Comparison of ENCODE assay signal across 9 mouse cellular contexts in the genomic region with DNA sequence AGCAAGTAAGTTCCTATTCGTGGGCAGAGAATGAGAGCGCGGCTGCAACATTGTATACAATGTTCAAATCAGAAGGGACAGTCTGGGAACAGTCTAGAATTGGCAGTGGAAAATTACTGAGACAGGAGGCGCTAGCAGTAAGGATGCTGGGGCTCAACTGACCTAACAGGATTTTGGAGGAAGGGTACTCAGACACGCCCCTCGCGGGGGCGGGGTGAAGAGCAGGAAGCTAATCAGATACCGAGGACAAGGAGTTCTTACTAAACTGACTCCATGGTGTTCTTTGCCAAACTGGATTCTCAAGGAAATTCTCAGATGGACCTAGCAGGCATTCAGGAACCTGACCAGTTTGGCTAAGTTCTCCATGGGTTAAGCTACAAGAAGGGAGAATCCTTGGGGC. TPM values are rescaled to one million over a fixed set of nuclear protein-coding genes. Genes with fewer than 3 reads are reported as not detected.
A peak's percentile ranks its signal among the peaks of the same experiment; 100 is the strongest.
DNase-seq lines count a peak whose midpoint lies in the region; ATAC-seq and TF ChIP-seq lines count a peak whose summit lies in the region.
"Had no signal": no experiment of that assay in that cellular context is flagged by ENCODE, and none has a peak within 500 bp of the region (broad histone marks: within the 10 kb centered on the region; RNA-seq: fewer than 3 reads in every experiment).

No protein-coding gene starts in this region.

- peak; percentile 61 for DNase-seq in intestine, embryonic 14.5 days (ENCODE audit: low spot score)
- DNase-seq in embryonic facial prominence, embryonic 10.5 days (ENCODE audit: low spot score) = peak; percentile 64
- peak; percentile 15 to 58 for DNase-seq in kidney, postnatal 25 days
- DNase-seq in retina, embryonic 14.5 days (ENCODE audit: low spot score) = peak; percentile 54
- no peak for DNase-seq in cerebellum, adult 11 months
- no peak for DNase-seq in Muller cell, postnatal 12 days (ENCODE audit: inconsistent ontology term)

- H3K27ac ChIP-seq in intestine, embryonic 14.5 days (ENCODE audit: low read depth) = no peak overlapping the region
- H3K27ac ChIP-seq in intestine, postnatal 0 days (ENCODE audit: low read depth, low read length) = no peak overlapping the region
- no peak overlapping the region for H3K27ac ChIP-seq in embryonic facial prominence, embryonic 10.5 days (replicated peaks)
- H3K27ac ChIP-seq: embryonic facial prominence, embryonic 15.5 days; layer of hippocampus, adult 2 months had no signal

- H3K9me3 ChIP-seq in intestine, embryonic 14.5 days (ENCODE audit: control insufficient read depth, low read length) = no peaks in the 10 kb centered on the region
- no peaks in the 10 kb centered on the region for H3K9me3 ChIP-seq in intestine, postnatal 0 days (ENCODE audit: control insufficient read depth)
- H3K9me3 ChIP-seq in embryonic facial prominence, embryonic 10.5 days = no peaks in the 10 kb centered on the region
- H3K9me3 ChIP-seq: embryonic facial prominence, embryonic 15.5 days had no signal

- 17% methylated on average over 9 of the region's 9 CpGs for WGBS in intestine, embryonic 14.5 days
- 29% methylated on average over 9 of the region's 9 CpGs for WGBS in intestine, postnatal 0 days
- 17% methylated on average over 9 of the region's 9 CpGs for WGBS in embryonic facial prominence, embryonic 10.5 days

- no peak overlapping the region for H3K4me3 ChIP-seq in intestine, embryonic 14.5 days (ENCODE audit: low read depth, low read length)
- no peak overlapping the region for H3K4me3 ChIP-seq in intestine, postnatal 0 days (ENCODE audit: low read depth, low read length)
- H3K4me3 ChIP-seq in embryonic facial prominence, embryonic 10.5 days = no peak overlapping the region
- H3K4me3 ChIP-seq: embryonic facial prominence, embryonic 15.5 days; layer of hippocampus, adult 2 months had no signal

- ATAC-seq in intestine, embryonic 14.5 days (replicated peaks; ENCODE audit: low FRiP score, low TSS enrichment, low read depth) = no peak
- ATAC-seq in intestine, postnatal 0 days = no peak

- no peaks in the 10 kb centered on the region for H3K36me3 ChIP-seq in intestine, embryonic 14.5 days (ENCODE audit: control insufficient read depth, insufficient read depth, low read length)
- H3K36me3 ChIP-seq in intestine, postnatal 0 days (ENCODE audit: control insufficient read depth, insufficient read depth) = no peaks in the 10 kb centered on the region
- H3K36me3 ChIP-seq in embryonic facial prominence, embryonic 10.5 days (replicated peaks) = no peaks in the 10 kb centered on the region
- H3K36me3 ChIP-seq: embryonic facial prominence, embryonic 15.5 days had no signal

- no peaks in the 10 kb centered on the region for H3K27me3 ChIP-seq in intestine, embryonic 14.5 days (replicated peaks; ENCODE audit: control insufficient read depth, insufficient read depth, low read length)
- H3K27me3 ChIP-seq in intestine, postnatal 0 days (replicated peaks; ENCODE audit: control insufficient read depth, insufficient read depth, low read length) = no peaks in the 10 kb centered on the region
- H3K27me3 ChIP-seq in embryonic facial prominence, embryonic 10.5 days (replicated peaks; ENCODE audit: low read depth, poor library complexity, severe bottlenecking) = no peaks in the 10 kb centered on the region
- H3K27me3 ChIP-seq: embryonic facial prominence, embryonic 15.5 days had no signal

- 0 out of 2 replicates have a peak, but pooled peaks cover 3% of the 10 kb centered on the region for H3K4me1 ChIP-seq in intestine, embryonic 14.5 days (replicated peaks; ENCODE audit: control insufficient read depth, insufficient read depth, low read length)
- no peaks in the 10 kb centered on the region for H3K4me1 ChIP-seq in intestine, postnatal 0 days (replicated peaks; ENCODE audit: control insufficient read depth, insufficient read depth, low read length)
- H3K4me1 ChIP-seq in embryonic facial prominence, embryonic 10.5 days = peaks cover 11% of the 10 kb centered on the region
- H3K4me1 ChIP-seq: embryonic facial prominence, embryonic 15.5 days had no signal

- TF ChIP-seq CTCF in intestine, postnatal 0 days (IDR thresholded peaks at IDR 0.05; ENCODE audit: low read depth) = no peak

- no peak overlapping the region for H3K9ac ChIP-seq in intestine, embryonic 14.5 days (ENCODE audit: low read length)
- H3K9ac ChIP-seq in intestine, postnatal 0 days (ENCODE audit: low read depth, low read length) = no peak overlapping the region
- H3K9ac ChIP-seq: embryonic facial prominence, embryonic 15.5 days had no signal

- H3K4me2 ChIP-seq in intestine, embryonic 14.5 days (ENCODE audit: low read length) = no peak overlapping the region; the same call in 1 of the 2 replicates
- H3K4me2 ChIP-seq in intestine, postnatal 0 days (replicated peaks; ENCODE audit: low read depth) = no peak overlapping the region
- H3K4me2 ChIP-seq: embryonic facial prominence, embryonic 15.5 days had no signal

RNA-seq across cellular contexts. Expression of gene Akr1b8, which starts 9.0 kb away (rescaled TPM):
- polyA plus RNA-seq in intestine, embryonic 14.5 days (2014; fragmentation: Nextera tagmentation; extraction: Ambion mirVana) = 6.2 and 6.6 TPM in 2 replicates
- polyA plus RNA-seq in intestine, postnatal 0 days (2015; fragmentation: Nextera tagmentation; extraction: Ambion mirVana) = 5.8 and 6.5 TPM in 2 replicates
- 14.1 and 15.9 TPM in 2 replicates for polyA plus RNA-seq in embryonic facial prominence, embryonic 10.5 days (2016; fragmentation: Nextera tagmentation; extraction: Ambion mirVana)

RNA-seq across cellular contexts. Expression of gene Akr1b3, which starts 27.7 kb away (rescaled TPM):
- 160 and 170 TPM in 2 replicates for polyA plus RNA-seq in intestine, embryonic 14.5 days (2014; fragmentation: Nextera tagmentation; extraction: Ambion mirVana)
- polyA plus RNA-seq in intestine, postnatal 0 days (2015; fragmentation: Nextera tagmentation; extraction: Ambion mirVana) = 69.4 and 72.9 TPM in 2 replicates
- polyA plus RNA-seq in embryonic facial prominence, embryonic 10.5 days (2016; fragmentation: Nextera tagmentation; extraction: Ambion mirVana) = 242 and 270 TPM in 2 replicates

RNA-seq across cellular contexts. Expression of gene Akr1b10, which starts 39.1 kb away (rescaled TPM):
- 17.0 and 17.6 TPM in 2 replicates for polyA plus RNA-seq in intestine, embryonic 14.5 days (2014; fragmentation: Nextera tagmentation; extraction: Ambion mirVana)
- 9.9 and 10.5 TPM in 2 replicates for polyA plus RNA-seq in intestine, postnatal 0 days (2015; fragmentation: Nextera tagmentation; extraction: Ambion mirVana)
- polyA plus RNA-seq in embryonic facial prominence, embryonic 10.5 days (2016; fragmentation: Nextera tagmentation; extraction: Ambion mirVana) = 15.4 and 17.8 TPM in 2 replicates

Comparison
In these comparisons a context has a peak if more than half of its experiments do, and no peak if none do; other contexts are left out.
1. DNase-seq: peak in intestine, embryonic 14.5 days (single experiment), embryonic facial prominence, embryonic 10.5 days (single experiment), kidney, postnatal 25 days (2 of 2) and retina, embryonic 14.5 days (single experiment); none in cerebellum, adult 11 months (single experiment) and Muller cell, postnatal 12 days (single experiment).